Mouse (Mus musculus) right cerebral cortex, postnatal 25 days (tissue): ENCODE measurements at regions not wholly inside any gene's neighbourhood (a gene's known extent, or its start where the extent isn't known, plus 50 kb on each side); places are given as distances from the start of the nearest gene placed in this dataset.
"Not testable (repeated sequence)": the region's sequence is repeated elsewhere in the genome, so short reads cannot be mapped to it uniquely, and the experiment has no call there.

Experiments used
- DNase-seq: peaks from one replicate; pipeline ENCODE4 v3.0.0; 2022

GRCm38 (mm10) chr15:5872042-5872441 is 427.5 kb upstream of the Dab2 start:
- no peak for DNase-seq

GRCm38 (mm10) chr15:5877749-5878148 is 421.8 kb upstream of the Dab2 start:
- no peak for DNase-seq

- no peak for DNase-seq
Measured at GRCm38 (mm10) chr15:5891188-5891587, 408.4 kb upstream of the Dab2 start.

GRCm38 (mm10) chr15:5892034-5892433 is 407.6 kb upstream of the Dab2 start:
- no peak for DNase-seq

- DNase-seq = not testable (repeated sequence)
Measured at GRCm38 (mm10) chr15:5895688-5896470, 403.7 kb upstream of the Dab2 start.

GRCm38 (mm10) chr15:5915261-5915660 is 384.3 kb upstream of the Dab2 start:
- peak; percentile 4 for DNase-seq

- no peak for DNase-seq
Measured at GRCm38 (mm10) chr15:5920058-5920457, 379.5 kb upstream of the Dab2 start.

- no peak for DNase-seq
Measured at GRCm38 (mm10) chr15:5927768-5928167, 371.8 kb upstream of the Dab2 start.

GRCm38 (mm10) chr15:5933586-5933985 is 366.0 kb upstream of the Dab2 start:
- DNase-seq = no peak

GRCm38 (mm10) chr15:5940945-5941344 is 358.6 kb upstream of the Dab2 start:
- DNase-seq = no peak

GRCm38 (mm10) chr15:5946650-5947049 is 352.9 kb upstream of the Dab2 start:
- DNase-seq = no peak

- DNase-seq = no peak
Measured at GRCm38 (mm10) chr15:5950919-5951318, 348.7 kb upstream of the Dab2 start.

- not testable (repeated sequence) for DNase-seq
Measured at GRCm38 (mm10) chr15:5951661-5952060, 347.9 kb upstream of the Dab2 start.

- no peak for DNase-seq
Measured at GRCm38 (mm10) chr15:5953106-5953505, 346.5 kb upstream of the Dab2 start.

- no peak for DNase-seq
Measured at GRCm38 (mm10) chr15:5991351-5992065, 308.1 kb upstream of the Dab2 start.

- not testable (repeated sequence) for DNase-seq
Measured at GRCm38 (mm10) chr15:5992146-5992545, 307.4 kb upstream of the Dab2 start.

GRCm38 (mm10) chr15:6000816-6001215 is 298.8 kb upstream of the Dab2 start:
- no peak for DNase-seq

GRCm38 (mm10) chr15:6001394-6001793 is 298.2 kb upstream of the Dab2 start:
- DNase-seq = no peak

GRCm38 (mm10) chr15:6014982-6015381 is 284.6 kb upstream of the Dab2 start:
- DNase-seq = no peak

- no peak for DNase-seq
Measured at GRCm38 (mm10) chr15:6016637-6017049, 282.9 kb upstream of the Dab2 start.

- no peak for DNase-seq
Measured at GRCm38 (mm10) chr15:6025543-6025942, 274.0 kb upstream of the Dab2 start.

GRCm38 (mm10) chr15:6029214-6029613 is 270.4 kb upstream of the Dab2 start:
- DNase-seq = no peak

GRCm38 (mm10) chr15:6030396-6030795 is 269.2 kb upstream of the Dab2 start:
- DNase-seq = no peak

GRCm38 (mm10) chr15:6034156-6034555 is 265.4 kb upstream of the Dab2 start:
- no peak for DNase-seq
